Mouse (Mus musculus) neutrophil, adult 59 days (primary cell): Measurements from ENCODE around the gene Stpg1. TPM values are rescaled to one million over a fixed set of nuclear protein-coding genes. Genes with fewer than 3 reads are reported as not detected.

Source experiments
- total RNA-seq, 2 experiments: library from RNA; stranded (reverse); gene quantifications; 1 replicate in 1 of 2; 2 replicates in 1 of 2; pipeline ENCODE4 v1.2.4; 2023

Gene Stpg1
- total RNA-seq: not detected

GRCm38 (mm10) chr4:135494521-135495396 lies at the start of gene Stpg1, which contains the start of gene Nipal3:
Gene Stpg1 (plus strand): TSS chr4:135494790.
Gene Nipal3 (minus strand): TSS chr4:135495038.

DNA sequence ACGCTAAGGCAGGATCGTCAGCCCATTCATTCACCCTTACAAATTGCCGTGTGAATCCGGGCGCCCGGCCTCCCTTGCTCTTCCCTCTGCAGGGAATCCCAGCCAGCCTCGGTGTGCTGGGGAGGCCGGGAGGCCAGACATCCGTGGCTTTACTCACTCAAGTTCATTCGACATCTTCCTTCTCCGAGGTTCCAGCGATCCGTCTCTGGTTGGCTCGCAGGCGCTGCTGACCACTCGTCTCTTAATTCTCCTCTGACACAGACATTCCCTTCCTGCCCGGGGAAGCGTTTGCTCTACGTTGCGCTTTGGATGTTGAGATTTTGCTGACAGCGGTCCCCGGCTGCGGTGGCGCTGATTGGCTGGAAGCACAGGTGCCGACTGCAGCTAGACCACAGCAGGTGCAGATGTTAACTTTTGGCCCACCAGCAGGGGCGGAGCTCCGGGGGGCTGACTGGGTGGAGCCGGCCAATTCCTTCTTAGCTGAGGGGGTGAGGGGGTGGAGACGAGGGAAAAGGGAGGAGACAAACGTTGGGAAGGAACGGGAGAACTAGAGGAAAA lies 78.7 kb downstream of the Stpg1 start, which contains the start of gene Grhl3:
Gene Grhl3 (minus strand): TSS at position 380 of the 558 bp plus-strand sequence.

Other genes starting within 250 kb of the Stpg1 start
- 10 to 100 TPM; 15.9 to 19.6 TPM for gene Clic4, start 222.0 kb upstream of the Stpg1 start, total RNA-seq
- gene Srrm1, start 141.5 kb upstream of the Stpg1 start, total RNA-seq: 100 to 1,000 TPM; 154 to 185 TPM
- not detected for gene Ncmap, start 96.6 kb upstream of the Stpg1 start, total RNA-seq
- gene Rcan3, start 60.9 kb upstream of the Stpg1 start, total RNA-seq: 1 to 10 TPM; 4.5 to 7.0 TPM
- 10 to 100 TPM; 17.7 to 22.1 TPM for gene Nipal3, start 248 bp downstream of the Stpg1 start, total RNA-seq
- not detected for gene Grhl3, start 78.8 kb downstream of the Stpg1 start, total RNA-seq
- 10 to 100 TPM; 41.5 to 51.0 TPM for gene Ifnlr1, start 191.5 kb downstream of the Stpg1 start, total RNA-seq
- not detected for gene Il22ra1, start 233.4 kb downstream of the Stpg1 start, total RNA-seq